ENCODE assay signal across 22 mouse cellular contexts in genomic region chr4:140862036-140862650, GRCm38 (mm10). TPM values are rescaled to one million over a fixed set of nuclear protein-coding genes. Genes with fewer than 3 reads are reported as not detected.
DNase-seq lines count a peak whose midpoint lies in the region; ATAC-seq lines count a peak whose summit lies in the region.
"Had no signal": no experiment of that assay in that cellular context is flagged by ENCODE, and none has a peak within 500 bp of the region (broad histone marks: within the 10 kb centered on the region; RNA-seq: fewer than 3 reads in every experiment).

No protein-coding gene starts in this region.

- H3K27me3 ChIP-seq in liver, embryonic 12.5 days (replicated peaks), result peaks cover 36% of the 10 kb centered on the region
- H3K27me3 ChIP-seq: lung, embryonic 15.5 days; midbrain, embryonic 13.5 days had no signal

- H3K4me2 ChIP-seq in liver, embryonic 12.5 days, result no peak overlapping the region
- H3K4me2 ChIP-seq: lung, embryonic 15.5 days; midbrain, embryonic 13.5 days had no signal

- no peaks in the 10 kb centered on the region for H3K9me3 ChIP-seq in liver, embryonic 12.5 days (replicated peaks)
- H3K9me3 ChIP-seq: lung, embryonic 15.5 days; midbrain, embryonic 13.5 days had no signal

- 71% methylated on average over 11 of the region's 11 CpGs for WGBS in liver, embryonic 12.5 days (ENCODE audit: insufficient replicate concordance)

- no peak for ATAC-seq in liver, embryonic 12.5 days
- ATAC-seq: intestine, postnatal 0 days; midbrain, embryonic 13.5 days had no signal

- no peaks in the 10 kb centered on the region for H3K36me3 ChIP-seq in liver, embryonic 12.5 days
- H3K36me3 ChIP-seq: lung, embryonic 15.5 days; midbrain, embryonic 13.5 days had no signal

- peak overlapping the region; percentile 62 for H3K27ac ChIP-seq in liver, embryonic 12.5 days
- H3K27ac ChIP-seq: heart, adult 2 months; kidney, postnatal 0 days; layer of hippocampus, adult 2 months; lung, embryonic 15.5 days; midbrain, embryonic 13.5 days had no signal

- H3K4me1 ChIP-seq in liver, embryonic 12.5 days, result peaks cover 58% of the 10 kb centered on the region
- H3K4me1 ChIP-seq: midbrain, embryonic 13.5 days had no signal

- H3K4me3 ChIP-seq in liver, embryonic 12.5 days, result no peak overlapping the region
- H3K4me3 ChIP-seq: heart, adult 2 months; layer of hippocampus, adult 2 months; lung, embryonic 15.5 days; midbrain, embryonic 13.5 days had no signal

- DNase-seq in liver (no peak), NIH3T3 (ENCODE audit: low read depth) (peak; percentile 14)
- peak; percentile 62 for DNase-seq in adrenal gland, postnatal 14 days
- DNase-seq in fat pad, adult 2 months (ENCODE audit: extremely low read depth, low read depth, low spot score), result peak; percentile 81
- DNase-seq in lung, postnatal 36 days, result no peak
- no peak for DNase-seq in B cell, adult 2 months
- DNase-seq in Muller cell, postnatal 12 days (ENCODE audit: inconsistent ontology term), result no peak
- DNase-seq: cerebellum, adult 11-12 months; cerebellum, postnatal 25 days; gastrocnemius, postnatal 10 days; heart, adult 2 months; right cerebral cortex, postnatal 4 days; thymus, adult 18-20 months had no signal

- H3K9ac ChIP-seq in liver, embryonic 12.5 days, result peak overlapping the region; percentile 19
- H3K9ac ChIP-seq: lung, embryonic 15.5 days; midbrain, embryonic 13.5 days had no signal

RNA-seq across cellular contexts. Expression of gene Padi1, which starts 16.6 kb away (rescaled TPM):
- polyA plus RNA-seq in liver, embryonic 12.5 days (2016; fragmentation: Nextera tagmentation; extraction: Ambion mirVana), result 0.10 TPM in 1 of 2 replicates, not detected in the other
- total RNA-seq in adrenal gland, postnatal 14 days (2021), result not detected in 2 replicates
- total RNA-seq: heart, adult 2 months; layer of hippocampus, adult 2 months; left cerebral cortex, postnatal 36 days had no signal
- polyA plus RNA-seq: midbrain, embryonic 13.5 days; neural tube, embryonic 14.5 days had no signal

RNA-seq across cellular contexts. Expression of gene Padi2, which starts 44.0 kb away (rescaled TPM):
- polyA plus RNA-seq in liver, embryonic 12.5 days (2016; fragmentation: Nextera tagmentation; extraction: Ambion mirVana), result 2.5 and 3.7 TPM in 2 replicates
- 1.3 and 1.9 TPM in 2 replicates for total RNA-seq in adrenal gland, postnatal 14 days (2021)

RNA-seq across cellular contexts. Expression of gene Padi3, which starts 51.7 kb away (rescaled TPM):
- polyA plus RNA-seq in liver, embryonic 12.5 days (2016; fragmentation: Nextera tagmentation; extraction: Ambion mirVana), result 0.37 and 0.47 TPM in 2 replicates
- total RNA-seq in adrenal gland, postnatal 14 days (2021), result not detected in 2 replicates
- total RNA-seq: layer of hippocampus, adult 2 months; left cerebral cortex, postnatal 36 days had no signal
- polyA plus RNA-seq: heart, adult 2 months; hindbrain, embryonic 11.5 days; neural tube, embryonic 14.5 days had no signal

Comparison
In these comparisons a context has a peak if more than half of its experiments do, and no peak if none do; other contexts are left out.
1. DNase-seq: peak in NIH3T3 (single experiment), adrenal gland, postnatal 14 days (single experiment) and fat pad, adult 2 months (single experiment); none in liver (single experiment), lung, postnatal 36 days (single experiment), B cell, adult 2 months (0 of 2) and Muller cell, postnatal 12 days (single experiment).